Mouse (Mus musculus): ENCODE measurements at regions not wholly inside any gene's neighbourhood (a gene's known extent, or its start where the extent isn't known, plus 50 kb on each side); places are given as distances from the start of the nearest gene placed in this dataset.

- no peaks in the 10 kb centered on the region for H3K79me2 ChIP-seq (replicated peaks; ENCODE audit: control insufficient read depth, extremely low read depth, insufficient read depth, poor library complexity, severe bottlenecking)
- no peak for TF ChIP-seq IRF4 (IDR thresholded peaks at IDR 0.05; ENCODE audit: low read depth, low read length)
- TF ChIP-seq MAFK (IDR thresholded peaks at IDR 0.05; ENCODE audit: insufficient replicate concordance, low read length): no peak
- no peak for TF ChIP-seq SIN3A (IDR thresholded peaks at IDR 0.05; ENCODE audit: low read length)
- TF ChIP-seq KAT2A (IDR thresholded peaks at IDR 0.05; ENCODE audit: insufficient replicate concordance, low read length): no peak
- no peak for TF ChIP-seq PAX5 (IDR thresholded peaks at IDR 0.05; ENCODE audit: low read length)
- no peak for TF ChIP-seq NELFE (IDR thresholded peaks at IDR 0.05; ENCODE audit: low read depth, low read length)
- TF ChIP-seq MEF2A (IDR thresholded peaks at IDR 0.05; ENCODE audit: borderline replicate concordance, low read depth, low read length): no peak
- TF ChIP-seq ZKSCAN1 (IDR thresholded peaks at IDR 0.05; ENCODE audit: borderline replicate concordance, low read depth, low read length): no peak
- no peak for TF ChIP-seq JUN (IDR thresholded peaks at IDR 0.05; ENCODE audit: insufficient read depth, low read depth, low read length)
- no peak for TF ChIP-seq TBP (conservative IDR thresholded peaks at IDR 0.05; ENCODE audit: low read depth, low read length)
- TF ChIP-seq NRF1 (IDR thresholded peaks at IDR 0.05; ENCODE audit: low read depth, low read length): no peak
- no peaks in the 10 kb centered on the region for H3K27me3 ChIP-seq (replicated peaks)
- no peaks in the 10 kb centered on the region for H3K9me3 ChIP-seq (replicated peaks; ENCODE audit: low read length)
- in situ Hi-C loops (cut with MboI; ENCODE audit: low pct_ligation_motif_present, low pct_unique_long_range_greater_than_20kb, low sequenced_read_pairs): no loop called here
- no peaks in the 10 kb centered on the region for H3K36me3 ChIP-seq (replicated peaks in 1 of 2; ENCODE audit: control insufficient read depth in 1 of 2, insufficient read depth in 1 of 2, low read length in 1 of 2)
- dilution Hi-C loops (cut with MboI; ENCODE audit: extremely low pct_ligation_motif_present, extremely low pct_unique_long_range_greater_than_20kb, low sequenced_read_pairs): no loop called here
- peaks cover 0 to 6% of the 10 kb centered on the region in 2 experiments; a peak in 1 of 4 replicates for H3K4me1 ChIP-seq (ENCODE audit: control insufficient read depth in 1 of 2, insufficient read depth in 2 of 2)
- no peak overlapping the region for H3K27ac ChIP-seq (ENCODE audit: insufficient read depth, low read depth)
- no peak overlapping the region for H3K4me2 ChIP-seq (ENCODE audit: insufficient read depth, low read depth, poor library complexity, severe bottlenecking)
- no peak overlapping the region for H3K9ac ChIP-seq (ENCODE audit: insufficient read depth, low read depth)
- no peak overlapping the region for H3K4me3 ChIP-seq (replicated peaks in 1 of 3; ENCODE audit: low read depth in 2 of 3, low read length in 2 of 3, poor library complexity in 1 of 3)
- DNase-seq (ENCODE audit: extremely low read depth): no peak
Measured at GRCm38 (mm10) chr11:19174305-19175017, 155.7 kb upstream of the Meis1 start.

DNA sequence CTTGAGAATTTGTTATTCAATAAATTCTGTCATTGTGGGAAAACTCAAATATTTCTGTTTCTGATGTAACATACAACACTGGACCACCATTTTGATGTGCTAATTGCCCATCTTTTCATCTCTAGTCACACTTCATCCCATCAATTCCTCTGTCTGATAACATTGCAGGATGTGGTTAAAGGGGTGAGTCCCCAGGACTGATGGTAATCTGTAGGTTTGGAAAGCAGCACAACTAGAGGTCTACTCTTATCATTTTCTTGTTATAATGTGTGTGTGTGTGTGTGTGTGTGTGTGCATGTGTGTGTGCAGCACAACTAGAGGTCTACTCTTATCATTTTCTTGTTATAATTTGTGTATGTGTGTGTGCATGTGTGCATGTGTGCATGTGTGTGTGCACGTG lies 160.5 kb upstream of the Meis1 start:
- H3K9ac ChIP-seq (ENCODE audit: insufficient read depth, low read depth): no peak overlapping the region
- no peak overlapping the region for H3K27ac ChIP-seq (ENCODE audit: insufficient read depth, low read depth)
- H3K4me2 ChIP-seq (ENCODE audit: insufficient read depth, low read depth, poor library complexity, severe bottlenecking): no peak overlapping the region
- H3K27me3 ChIP-seq (replicated peaks): no peaks in the 10 kb centered on the region
- in situ Hi-C loops (cut with MboI; ENCODE audit: low pct_ligation_motif_present, low pct_unique_long_range_greater_than_20kb, low sequenced_read_pairs): no loop called here
- H3K4me3 ChIP-seq (replicated peaks in 1 of 3; ENCODE audit: low read depth in 2 of 3, low read length in 2 of 3, poor library complexity in 1 of 3): no peak overlapping the region
- H3K79me2 ChIP-seq (replicated peaks; ENCODE audit: control insufficient read depth, extremely low read depth, insufficient read depth, poor library complexity, severe bottlenecking): no peaks in the 10 kb centered on the region
- H3K4me1 ChIP-seq (ENCODE audit: control insufficient read depth in 1 of 2, insufficient read depth in 2 of 2): no peaks in the 10 kb centered on the region
- DNase-seq (ENCODE audit: extremely low read depth): no peak
- dilution Hi-C loops (cut with MboI; ENCODE audit: extremely low pct_ligation_motif_present, extremely low pct_unique_long_range_greater_than_20kb, low sequenced_read_pairs): no loop called here
- no peaks in the 10 kb centered on the region for H3K9me3 ChIP-seq (replicated peaks; ENCODE audit: low read length)
- no peak for TF ChIP-seq MAFK (IDR thresholded peaks at IDR 0.05; ENCODE audit: insufficient replicate concordance, low read length)
- no peak for TF ChIP-seq CHD1 (IDR thresholded peaks at IDR 0.05; ENCODE audit: low read depth, low read length)
- no peaks in the 10 kb centered on the region for H3K36me3 ChIP-seq (replicated peaks in 1 of 2; ENCODE audit: control insufficient read depth in 1 of 2, insufficient read depth in 1 of 2, low read length in 1 of 2)

DNA sequence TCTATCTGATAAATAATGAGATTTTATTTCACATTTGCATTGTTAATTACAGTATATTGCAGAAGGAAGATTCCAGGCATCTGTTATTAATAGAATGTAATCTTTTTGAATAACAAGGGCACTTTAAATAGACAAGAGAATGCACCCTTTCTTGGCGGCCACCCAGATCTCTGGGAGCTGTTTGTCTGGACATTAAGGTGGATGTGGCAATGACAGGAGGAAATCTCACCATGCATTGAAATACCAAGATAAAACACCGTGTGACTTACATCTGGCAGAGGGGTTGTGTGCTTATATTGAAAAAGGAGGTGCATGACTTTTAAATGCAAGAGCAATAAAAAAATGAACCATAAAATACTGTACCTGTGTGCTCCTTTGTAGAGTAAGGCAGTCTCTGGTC lies 171.0 kb upstream of the Meis1 start:
- no peak overlapping the region for H3K9ac ChIP-seq (ENCODE audit: insufficient read depth, low read depth)
- H3K79me2 ChIP-seq (replicated peaks; ENCODE audit: control insufficient read depth, extremely low read depth, insufficient read depth, poor library complexity, severe bottlenecking): no peaks in the 10 kb centered on the region
- no peak overlapping the region for H3K4me3 ChIP-seq (replicated peaks in 1 of 3; ENCODE audit: low read depth in 2 of 3, low read length in 2 of 3, poor library complexity in 1 of 3)
- dilution Hi-C loops (cut with MboI; ENCODE audit: extremely low pct_ligation_motif_present, extremely low pct_unique_long_range_greater_than_20kb, low sequenced_read_pairs): no loop called here
- no peaks in the 10 kb centered on the region for H3K9me3 ChIP-seq (replicated peaks; ENCODE audit: low read length)
- peaks cover 3 to 8% of the 10 kb centered on the region in 2 experiments; a peak in 3 of 4 replicates for H3K4me1 ChIP-seq (ENCODE audit: control insufficient read depth in 1 of 2, insufficient read depth in 2 of 2)
- H3K4me2 ChIP-seq (ENCODE audit: insufficient read depth, low read depth, poor library complexity, severe bottlenecking): no peak overlapping the region
- H3K36me3 ChIP-seq (replicated peaks in 1 of 2; ENCODE audit: control insufficient read depth in 1 of 2, insufficient read depth in 1 of 2, low read length in 1 of 2): no peaks in the 10 kb centered on the region
- in situ Hi-C loops (cut with MboI; ENCODE audit: low pct_ligation_motif_present, low pct_unique_long_range_greater_than_20kb, low sequenced_read_pairs): no loop called here
- H3K27ac ChIP-seq (ENCODE audit: insufficient read depth, low read depth): no peak overlapping the region
- DNase-seq (ENCODE audit: extremely low read depth): no peak
- H3K27me3 ChIP-seq (replicated peaks): no peaks in the 10 kb centered on the region
- TF ChIP-seq JUND (conservative IDR thresholded peaks at IDR 0.05; ENCODE audit: low read depth, low read length): no peak
- TF ChIP-seq POLR2AphosphoS2 (IDR thresholded peaks at IDR 0.05; ENCODE audit: low read depth, low read length): no peak
- TF ChIP-seq KAT2A (IDR thresholded peaks at IDR 0.05; ENCODE audit: insufficient replicate concordance, low read length): no peak
- no peak for TF ChIP-seq ELF1 (IDR thresholded peaks at IDR 0.05; ENCODE audit: low read depth, low read length)
- TF ChIP-seq ZC3H11A (IDR thresholded peaks at IDR 0.05; ENCODE audit: low read depth, low read length): no peak
- no peak for TF ChIP-seq RCOR1 (conservative IDR thresholded peaks at IDR 0.05; ENCODE audit: low read depth, low read length)
- no peak for TF ChIP-seq USF1 (IDR thresholded peaks at IDR 0.05; ENCODE audit: low read depth, low read length)
- TF ChIP-seq CTCF (conservative IDR thresholded peaks at IDR 0.05 in 1 of 2, IDR thresholded peaks at IDR 0.05 in 1 of 2; ENCODE audit: low read depth in 2 of 2, low read length in 2 of 2): no peak
- TF ChIP-seq JUN (IDR thresholded peaks at IDR 0.05; ENCODE audit: insufficient read depth, low read depth, low read length): no peak
- TF ChIP-seq EP300 (IDR thresholded peaks at IDR 0.05; ENCODE audit: low read length): no peak
- no peak for TF ChIP-seq MAFK (IDR thresholded peaks at IDR 0.05; ENCODE audit: insufficient replicate concordance, low read length)
- TF ChIP-seq MYC (IDR thresholded peaks at IDR 0.05; ENCODE audit: low read depth, low read length): no peak
- TF ChIP-seq ZMIZ1 (IDR thresholded peaks at IDR 0.05; ENCODE audit: low read depth, low read length): no peak
- no peak for TF ChIP-seq ETS1 (conservative IDR thresholded peaks at IDR 0.05; ENCODE audit: low read depth, low read length)
- TF ChIP-seq SMC3 (IDR thresholded peaks at IDR 0.05; ENCODE audit: low read depth, low read length): no peak
- TF ChIP-seq BHLHE40 (IDR thresholded peaks at IDR 0.05; ENCODE audit: low read depth, low read length): no peak
- no peak for TF ChIP-seq CHD1 (IDR thresholded peaks at IDR 0.05; ENCODE audit: low read depth, low read length)
